Mouse (Mus musculus): ENCODE data around the gene Rbm17.
"Not testable (repeated sequence)": the region's sequence is repeated elsewhere in the genome, so short reads cannot be mapped to it uniquely, and the experiment has no call there.

Rbm17 gene

GRCm38 (mm10) chr2:11545380-11545779 lies 58.6 kb downstream of the Rbm17 start:
- DNase-seq (ENCODE audit: low spot score in 2 of 2) = no peak

- DNase-seq (ENCODE audit: low spot score in 2 of 2) = no peak
These were observed 59.6 kb downstream of the Rbm17 start for GRCm38 (mm10) chr2:11544342-11544741.

DNA sequence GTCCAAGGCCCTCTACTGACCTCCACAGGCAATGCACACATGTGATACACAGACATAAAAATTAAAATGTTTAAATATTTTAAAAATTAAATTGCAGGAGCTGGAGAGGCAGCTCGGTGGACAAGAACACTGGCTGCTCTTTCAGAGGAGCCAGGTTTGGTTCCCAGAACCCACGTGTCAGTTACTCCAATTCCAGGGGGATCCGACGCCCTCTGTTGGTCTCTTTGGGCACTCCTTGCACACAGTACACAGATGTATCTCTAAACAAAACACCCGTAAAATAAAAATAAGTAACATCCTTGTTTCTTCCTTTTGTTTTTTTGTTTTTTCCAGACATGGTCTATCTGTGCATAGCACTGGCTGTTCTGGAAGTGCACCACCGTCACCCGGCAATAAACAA lies 60.8 kb downstream of the Rbm17 start:
- no peak for DNase-seq (ENCODE audit: low spot score in 2 of 2)

GRCm38 (mm10) chr2:11542640-11543039 lies 61.3 kb downstream of the Rbm17 start:
- peak; percentile 37 to 62 for DNase-seq (ENCODE audit: low spot score in 2 of 2)

GRCm38 (mm10) chr2:11542121-11542520 lies 61.8 kb downstream of the Rbm17 start:
- DNase-seq (ENCODE audit: low spot score in 2 of 2) = no peak

DNA sequence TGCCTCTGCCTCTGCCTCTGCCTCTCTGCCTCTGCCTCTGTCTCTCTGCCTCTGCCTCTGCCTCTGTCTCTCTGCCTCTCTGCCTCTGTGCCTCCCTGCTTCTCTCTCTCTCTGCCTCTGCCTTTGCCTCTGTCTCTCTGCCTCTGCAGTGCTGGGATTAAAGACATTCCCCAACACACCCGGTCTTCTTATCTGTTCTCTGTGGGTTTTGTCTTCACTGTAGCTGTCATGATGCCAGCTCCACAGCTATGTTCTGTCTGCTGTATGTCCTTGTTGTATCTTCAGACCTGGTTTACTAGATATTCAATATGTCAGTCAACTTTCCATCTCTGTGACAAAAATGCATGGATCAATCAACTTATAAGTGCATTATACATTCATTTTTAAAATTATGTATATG lies 62.4 kb downstream of the Rbm17 start:
- not testable (repeated sequence) for DNase-seq (ENCODE audit: low spot score in 2 of 2)

- DNase-seq (ENCODE audit: low spot score in 2 of 2) = no peak
These were observed 68.0 kb downstream of the Rbm17 start for GRCm38 (mm10) chr2:11535966-11536365.

Data from frontal cortex, postnatal 10 days (tissue).